9 mouse cellular contexts compared by ENCODE assay signal in genomic region chr11:109560793-109561257, GRCm38 (mm10). TPM values are rescaled to one million over a fixed set of nuclear protein-coding genes. Genes with fewer than 3 reads are reported as not detected.
DNase-seq lines count a peak whose midpoint lies in the region; ATAC-seq lines count a peak whose summit lies in the region.
"Had no signal": no experiment of that assay in that cellular context is flagged by ENCODE, and none has a peak within 500 bp of the region (broad histone marks: within the 10 kb centered on the region; RNA-seq: fewer than 3 reads in every experiment).

No protein-coding gene starts in this region.

- H3K4me3 ChIP-seq in heart, embryonic 14.5 days (ENCODE audit: control insufficient read depth in 1 of 2, insufficient read depth in 1 of 2, low read depth in 1 of 2, low read length in 2 of 2): no peak overlapping the region
- H3K4me3 ChIP-seq in liver, embryonic 11.5 days (ENCODE audit: low read depth, low read length): no peak overlapping the region
- no peak overlapping the region for H3K4me3 ChIP-seq in hindbrain, embryonic 16.5 days (ENCODE audit: low read length)

- H3K4me1 ChIP-seq in heart, embryonic 14.5 days (ENCODE audit: control insufficient read depth in 2 of 2, insufficient read depth in 2 of 2, low read length in 2 of 2): peaks cover 19 to 32% of the 10 kb centered on the region in 2 experiments
- H3K4me1 ChIP-seq in liver, embryonic 11.5 days (replicated peaks; ENCODE audit: control insufficient read depth, insufficient read depth, low read length): peaks cover 36% of the 10 kb centered on the region
- H3K4me1 ChIP-seq in hindbrain, embryonic 16.5 days (ENCODE audit: control insufficient read depth, insufficient read depth, low read depth, low read length): no peaks in the 10 kb centered on the region

- ATAC-seq in activated CD4-positive, CD25-positive, alpha-beta regulatory T cell, adult 4 months: peak; percentile 87
- ATAC-seq in heart, embryonic 14.5 days (ENCODE audit: insufficient number of reproducible peaks, insufficient read depth, low FRiP score, low read depth): peak; percentile 58
- ATAC-seq in liver, embryonic 11.5 days (replicated peaks; ENCODE audit: low FRiP score): peak; percentile 54; the same call in 1 of the 2 replicates
- no peak for ATAC-seq in hindbrain, embryonic 16.5 days

- peak overlapping the region; percentile 32; the same call in 1 of the 2 replicates for H3K4me2 ChIP-seq in heart, embryonic 14.5 days (ENCODE audit: low read length)
- H3K4me2 ChIP-seq in liver, embryonic 11.5 days: no peak overlapping the region
- no peak overlapping the region for H3K4me2 ChIP-seq in hindbrain, embryonic 16.5 days (ENCODE audit: low read length)

- H3K9ac ChIP-seq in heart, embryonic 14.5 days (ENCODE audit: low read length): no peak overlapping the region
- H3K9ac ChIP-seq in liver, embryonic 11.5 days (ENCODE audit: low read depth, low read length): no peak overlapping the region
- H3K9ac ChIP-seq in hindbrain, embryonic 16.5 days (ENCODE audit: low read depth, low read length): no peak overlapping the region

- H3K9me3 ChIP-seq in heart, embryonic 14.5 days (ENCODE audit: control insufficient read depth, low read length): no peaks in the 10 kb centered on the region
- no peaks in the 10 kb centered on the region for H3K9me3 ChIP-seq in liver, embryonic 11.5 days (ENCODE audit: control insufficient read depth, low read length)
- no peaks in the 10 kb centered on the region for H3K9me3 ChIP-seq in hindbrain, embryonic 16.5 days (ENCODE audit: control insufficient read depth, low read length)

- 5% methylated on average over 9 of the region's 9 CpGs for WGBS in heart, embryonic 14.5 days
- 11% methylated on average over 9 of the region's 9 CpGs for WGBS in liver, embryonic 11.5 days
- WGBS in hindbrain, embryonic 16.5 days: 43% methylated on average over 9 of the region's 9 CpGs

- H3K27me3 ChIP-seq in heart, embryonic 14.5 days (ENCODE audit: control insufficient read depth, insufficient read depth, low read length): no peaks in the 10 kb centered on the region
- H3K27me3 ChIP-seq in liver, embryonic 11.5 days (replicated peaks; ENCODE audit: control insufficient read depth, insufficient read depth, low read length): no peaks in the 10 kb centered on the region
- H3K27me3 ChIP-seq in hindbrain, embryonic 16.5 days (replicated peaks; ENCODE audit: control insufficient read depth, insufficient read depth, low read length): no peaks in the 10 kb centered on the region

- H3K27ac ChIP-seq in heart, embryonic 14.5 days (replicated peaks in 1 of 2; ENCODE audit: control insufficient read depth in 1 of 2, insufficient read depth in 1 of 2, low read depth in 2 of 2, low read length in 2 of 2): peak overlapping the region; percentile 28 to 35
- H3K27ac ChIP-seq in liver, embryonic 11.5 days (ENCODE audit: low read depth, low read length): no peak overlapping the region
- H3K27ac ChIP-seq in hindbrain, embryonic 16.5 days (ENCODE audit: low read depth, low read length): no peak overlapping the region
- H3K27ac ChIP-seq: macrophage had no signal

- no peaks in the 10 kb centered on the region for H3K36me3 ChIP-seq in heart, embryonic 14.5 days (ENCODE audit: control insufficient read depth, insufficient read depth, low read length)
- H3K36me3 ChIP-seq in liver, embryonic 11.5 days (ENCODE audit: control insufficient read depth, insufficient read depth, low read length): no peaks in the 10 kb centered on the region
- no peaks in the 10 kb centered on the region for H3K36me3 ChIP-seq in hindbrain, embryonic 16.5 days (ENCODE audit: control insufficient read depth, insufficient read depth, low read length)

- peak; percentile 53 for DNase-seq in embryo, embryonic 10 days (ENCODE audit: low spot score)
- no peak for DNase-seq in embryo, embryonic 9.5 days (ENCODE audit: extremely low spot score)
- no peak for DNase-seq in liver, embryonic 11.5 days (ENCODE audit: low spot score)
- peak; percentile 53 for DNase-seq in spleen, adult 12 weeks (ENCODE audit: low spot score)
- DNase-seq in right cerebral cortex, adult 18-20 months: no peak

RNA-seq across cellular contexts. Expression of gene Wipi1, which starts 50.9 kb away (rescaled TPM):
- polyA plus RNA-seq in activated CD4-positive, CD25-positive, alpha-beta regulatory T cell, adult 4 months (2017; shearing (Covaris generic)): under 1 TPM in 1 of 2 experiments, not detected in 1; 0.29 TPM
- 31.5 and 32.3 TPM in 2 replicates for polyA plus RNA-seq in heart, embryonic 14.5 days (2014; fragmentation: Nextera tagmentation; extraction: Ambion mirVana)
- 18.9 and 21.8 TPM in 2 replicates for polyA plus RNA-seq in liver, embryonic 11.5 days (2014; fragmentation: Nextera tagmentation; extraction: Ambion mirVana)
- polyA plus RNA-seq in hindbrain, embryonic 16.5 days (2015; fragmentation: Nextera tagmentation; extraction: Ambion mirVana): 18.9 and 21.2 TPM in 2 replicates

Comparison
In these comparisons a context has a peak if more than half of its experiments do, and no peak if none do; other contexts are left out.
1. DNase-seq: peak in embryo, embryonic 10 days (single experiment) and spleen, adult 12 weeks (single experiment); none in embryo, embryonic 9.5 days (single experiment), liver, embryonic 11.5 days (single experiment) and right cerebral cortex, adult 18-20 months (single experiment).
2. H3K27ac ChIP-seq: peak in heart, embryonic 14.5 days (2 of 2); none in liver, embryonic 11.5 days (single experiment) and hindbrain, embryonic 16.5 days (single experiment).
3. RNA of gene Wipi1, which starts 50.9 kb away (polyA plus RNA-seq): 31.5 to 32.3 TPM in heart, embryonic 14.5 days, 18.9 to 21.8 TPM in liver, embryonic 11.5 days and 18.9 to 21.2 TPM in hindbrain, embryonic 16.5 days; 0.29 TPM in activated CD4-positive, CD25-positive, alpha-beta regulatory T cell, adult 4 months; every median in the first group is over 10 times any median in the second.